13 mouse cellular contexts compared by ENCODE assay signal in genomic region chr4:57839343-57839742, GRCm38 (mm10).
DNase-seq lines count a peak whose midpoint lies in the region; ATAC-seq and TF ChIP-seq lines count a peak whose summit lies in the region.
"Had no signal": no experiment of that assay in that cellular context is flagged by ENCODE, and none has a peak within 500 bp of the region (broad histone marks: within the 10 kb centered on the region; RNA-seq: fewer than 3 reads in every experiment).

No protein-coding gene starts in this region.

- peak; percentile 97 for DNase-seq in heart, adult 11 months
- DNase-seq in heart, postnatal 14 days, result no peak
- no peak for DNase-seq in lung, postnatal 4 days
- DNase-seq in heart, adult 9 months (ENCODE audit: low spot score in 2 of 2), result peak; percentile 65 to 67
- DNase-seq in stomach, postnatal 0 days (ENCODE audit: low spot score), result no peak
- DNase-seq in thymus, adult 2 months, result no peak
- DNase-seq: cerebellum, adult 9-10 months; right cerebral cortex, postnatal 25 days; thymus, postnatal 36 days had no signal

- no peaks in the 10 kb centered on the region for H3K27me3 ChIP-seq in lung, embryonic 16.5 days (ENCODE audit: control insufficient read depth, insufficient read depth, low read depth, low read length)
- no peaks in the 10 kb centered on the region for H3K27me3 ChIP-seq in stomach, postnatal 0 days (ENCODE audit: control insufficient read depth, insufficient read depth, low read length)
- H3K27me3 ChIP-seq in thymus, adult 2 months (ENCODE audit: control insufficient read depth, insufficient read depth, low read length), result no peaks in the 10 kb centered on the region
- H3K27me3 ChIP-seq in hindbrain, embryonic 16.5 days (replicated peaks; ENCODE audit: control insufficient read depth, insufficient read depth, low read length), result no peaks in the 10 kb centered on the region
- H3K27me3 ChIP-seq: megakaryocyte, embryonic 14.5 days had no signal

- H3K4me3 ChIP-seq in lung, embryonic 16.5 days (ENCODE audit: low read length), result no peak overlapping the region
- H3K4me3 ChIP-seq in stomach, postnatal 0 days (ENCODE audit: low read depth, low read length), result no peak overlapping the region
- no peak overlapping the region for H3K4me3 ChIP-seq in thymus, adult 2 months (ENCODE audit: control insufficient read depth, insufficient read depth, low read length)
- no peak overlapping the region for H3K4me3 ChIP-seq in hindbrain, embryonic 16.5 days (ENCODE audit: low read length)
- H3K4me3 ChIP-seq: megakaryocyte, embryonic 14.5 days had no signal

- TF ChIP-seq CTCF in stomach, postnatal 0 days (IDR thresholded peaks at IDR 0.05; ENCODE audit: low read depth), result no peak
- no peak for TF ChIP-seq CTCF in thymus, adult 2 months (IDR thresholded peaks at IDR 0.05; ENCODE audit: borderline replicate concordance, control insufficient read depth, extremely low read depth, insufficient read depth, low read length, poor library complexity)

- peaks cover 8% of the 10 kb centered on the region; the same call in 1 of the 2 replicates for H3K4me1 ChIP-seq in lung, embryonic 16.5 days (replicated peaks; ENCODE audit: control insufficient read depth, insufficient read depth, low read length)
- H3K4me1 ChIP-seq in stomach, postnatal 0 days (replicated peaks; ENCODE audit: control insufficient read depth, insufficient read depth), result no peaks in the 10 kb centered on the region; the same call in 1 of the 2 replicates
- H3K4me1 ChIP-seq in thymus, adult 2 months (replicated peaks; ENCODE audit: control insufficient read depth, insufficient read depth, low read length), result peaks cover 4% of the 10 kb centered on the region
- H3K4me1 ChIP-seq in hindbrain, embryonic 16.5 days (ENCODE audit: control insufficient read depth, insufficient read depth, low read depth, low read length), result no peaks in the 10 kb centered on the region

- H3K4me2 ChIP-seq in lung, embryonic 16.5 days (ENCODE audit: low read depth, low read length), result no peak overlapping the region
- no peak overlapping the region for H3K4me2 ChIP-seq in stomach, postnatal 0 days (replicated peaks; ENCODE audit: low read depth)
- H3K4me2 ChIP-seq in hindbrain, embryonic 16.5 days (ENCODE audit: low read length), result no peak overlapping the region

- no peak overlapping the region for H3K27ac ChIP-seq in lung, embryonic 16.5 days (ENCODE audit: low read length)
- H3K27ac ChIP-seq in stomach, postnatal 0 days (replicated peaks), result peak overlapping the region; percentile 35; the same call in 1 of the 2 replicates
- H3K27ac ChIP-seq in thymus, adult 2 months (ENCODE audit: control insufficient read depth, insufficient read depth, low read length), result no peak overlapping the region
- no peak overlapping the region for H3K27ac ChIP-seq in hindbrain, embryonic 16.5 days (ENCODE audit: low read depth, low read length)

- intact Hi-C loops in heart, postnatal 14 days (cut with DNase I), result no loop called here

- no peak overlapping the region for H3K9ac ChIP-seq in lung, embryonic 16.5 days (ENCODE audit: low read length)
- no peak overlapping the region for H3K9ac ChIP-seq in stomach, postnatal 0 days (ENCODE audit: low read length)
- no peak overlapping the region for H3K9ac ChIP-seq in hindbrain, embryonic 16.5 days (ENCODE audit: low read depth, low read length)

- peak; percentile 26 for TF ChIP-seq EP300 in stomach, postnatal 0 days (optimal IDR thresholded peaks at IDR 0.05)

- WGBS in lung, embryonic 16.5 days, result 48% methylated on average over 4 of the region's 4 CpGs
- 42% methylated on average over 4 of the region's 4 CpGs for WGBS in stomach, postnatal 0 days
- WGBS in thymus, adult 2 months, result 93% methylated on average over 4 of the region's 4 CpGs
- 78% methylated on average over 4 of the region's 4 CpGs for WGBS in hindbrain, embryonic 16.5 days

- H3K36me3 ChIP-seq in lung, embryonic 16.5 days (ENCODE audit: control insufficient read depth, insufficient read depth, low read length), result no peaks in the 10 kb centered on the region
- no peaks in the 10 kb centered on the region for H3K36me3 ChIP-seq in stomach, postnatal 0 days (ENCODE audit: control insufficient read depth, insufficient read depth, low read length)
- no peaks in the 10 kb centered on the region for H3K36me3 ChIP-seq in thymus, adult 2 months (ENCODE audit: control insufficient read depth, insufficient read depth, low read length)
- no peaks in the 10 kb centered on the region for H3K36me3 ChIP-seq in hindbrain, embryonic 16.5 days (ENCODE audit: control insufficient read depth, insufficient read depth, low read length)

- TF ChIP-seq POLR2A in thymus, adult 2 months (IDR thresholded peaks at IDR 0.05; ENCODE audit: control insufficient read depth, extremely low read depth, insufficient read depth, low read length, poor library complexity), result no peak

- peak; percentile 44; the same call in 1 of the 2 replicates for ATAC-seq in lung, embryonic 16.5 days (ENCODE audit: low read depth)
- peak; percentile 79; the same call in 1 of the 2 replicates for ATAC-seq in stomach, postnatal 0 days (ENCODE audit: low FRiP score, low TSS enrichment)
- ATAC-seq in hindbrain, embryonic 16.5 days, result no peak
- ATAC-seq: intestine, embryonic 16.5 days had no signal

- H3K9me3 ChIP-seq in lung, embryonic 16.5 days (ENCODE audit: control insufficient read depth, low read length), result no peaks in the 10 kb centered on the region
- H3K9me3 ChIP-seq in stomach, postnatal 0 days (ENCODE audit: control insufficient read depth, low read length), result no peaks in the 10 kb centered on the region
- H3K9me3 ChIP-seq in hindbrain, embryonic 16.5 days (ENCODE audit: control insufficient read depth, low read length), result no peaks in the 10 kb centered on the region
- H3K9me3 ChIP-seq: megakaryocyte, embryonic 14.5 days had no signal

Comparison
In these comparisons a context has a peak if more than half of its experiments do, and no peak if none do; other contexts are left out.
1. DNase-seq: peak in heart, adult 11 months (single experiment) and heart, adult 9 months (2 of 2); none in heart, postnatal 14 days (0 of 2), lung, postnatal 4 days (0 of 2), stomach, postnatal 0 days (single experiment) and thymus, adult 2 months (single experiment).